Mouse (Mus musculus): ENCODE measurements around the gene Apaf1.

The Apaf1 gene

GRCm38 (mm10) chr10:91081959-91082507 lies 537 bp downstream of the Apaf1 start:
- DNase-seq (ENCODE audit: low read depth, low spot score) = peak; percentile 33

GRCm38 (mm10) chr10:91080540-91080939 lies 2.0 kb downstream of the Apaf1 start:
- DNase-seq (ENCODE audit: low read depth, low spot score) = no peak

GRCm38 (mm10) chr10:91076667-91077066 lies 5.9 kb downstream of the Apaf1 start:
- DNase-seq (ENCODE audit: low read depth, low spot score) = no peak

GRCm38 (mm10) chr10:91073345-91073744 lies 9.2 kb downstream of the Apaf1 start:
- DNase-seq (ENCODE audit: low read depth, low spot score) = no peak

- no peak for DNase-seq (ENCODE audit: low read depth, low spot score)
These were observed 10.8 kb downstream of the Apaf1 start for GRCm38 (mm10) chr10:91071768-91072167.

GRCm38 (mm10) chr10:91062355-91062754 lies 20.2 kb downstream of the Apaf1 start:
- peak; percentile 25 for DNase-seq (ENCODE audit: low read depth, low spot score)

- peak; percentile 66 for DNase-seq (ENCODE audit: low read depth, low spot score)
These were observed 21.8 kb downstream of the Apaf1 start for GRCm38 (mm10) chr10:91060742-91061141.

GRCm38 (mm10) chr10:91052734-91053133 lies 29.8 kb downstream of the Apaf1 start:
- no peak for DNase-seq (ENCODE audit: low read depth, low spot score)

- no peak for DNase-seq (ENCODE audit: low read depth, low spot score)
These were observed 31.4 kb downstream of the Apaf1 start for GRCm38 (mm10) chr10:91051156-91051555.

- DNase-seq (ENCODE audit: low read depth, low spot score) = no peak
These were observed 32.9 kb downstream of the Apaf1 start for GRCm38 (mm10) chr10:91049696-91050095.

- peak; percentile 85 for DNase-seq (ENCODE audit: low read depth, low spot score)
These were observed 48.6 kb downstream of the Apaf1 start for GRCm38 (mm10) chr10:91033942-91034341.

GRCm38 (mm10) chr10:91032399-91032798 lies 50.2 kb downstream of the Apaf1 start:
- DNase-seq (ENCODE audit: low read depth, low spot score) = peak; percentile 87

GRCm38 (mm10) chr10:91031176-91031575 lies 51.4 kb downstream of the Apaf1 start:
- DNase-seq (ENCODE audit: low read depth, low spot score) = no peak

GRCm38 (mm10) chr10:91029002-91029539 lies 53.5 kb downstream of the Apaf1 start:
- no peak for DNase-seq (ENCODE audit: low read depth, low spot score)

GRCm38 (mm10) chr10:91027964-91028363 lies 54.6 kb downstream of the Apaf1 start:
- peak; percentile 75 for DNase-seq (ENCODE audit: low read depth, low spot score)

GRCm38 (mm10) chr10:91027468-91027867 lies 55.1 kb downstream of the Apaf1 start:
- no peak for DNase-seq (ENCODE audit: low read depth, low spot score)

- peak; percentile 42 for DNase-seq (ENCODE audit: low read depth, low spot score)
These were observed 76.6 kb downstream of the Apaf1 start for GRCm38 (mm10) chr10:91005858-91006538.

GRCm38 (mm10) chr10:91001421-91001820 lies 81.1 kb downstream of the Apaf1 start:
- DNase-seq (ENCODE audit: low read depth, low spot score) = no peak

- no peak for DNase-seq (ENCODE audit: low read depth, low spot score)
These were observed 82.7 kb downstream of the Apaf1 start for GRCm38 (mm10) chr10:90999899-91000298.

GRCm38 (mm10) chr10:90993869-90994268 lies 88.7 kb downstream of the Apaf1 start:
- DNase-seq (ENCODE audit: low read depth, low spot score) = no peak

- DNase-seq (ENCODE audit: low read depth, low spot score) = no peak
These were observed 90.3 kb downstream of the Apaf1 start for GRCm38 (mm10) chr10:90992237-90992636.

- no peak for DNase-seq (ENCODE audit: low read depth, low spot score)
These were observed 92.2 kb downstream of the Apaf1 start for GRCm38 (mm10) chr10:90990340-90990739.

- no peak for DNase-seq (ENCODE audit: low read depth, low spot score)
These were observed 99.5 kb downstream of the Apaf1 start for GRCm38 (mm10) chr10:90983046-90983445.
